Mouse (Mus musculus): ENCODE data around the gene Hist1h4i. TPM values are rescaled to one million over a fixed set of nuclear protein-coding genes. Genes with fewer than 3 reads are reported as not detected.

The Hist1h4i gene
- polyA plus RNA-seq, 1 experiment from 2014 or later = 18.3 TPM

DNA sequence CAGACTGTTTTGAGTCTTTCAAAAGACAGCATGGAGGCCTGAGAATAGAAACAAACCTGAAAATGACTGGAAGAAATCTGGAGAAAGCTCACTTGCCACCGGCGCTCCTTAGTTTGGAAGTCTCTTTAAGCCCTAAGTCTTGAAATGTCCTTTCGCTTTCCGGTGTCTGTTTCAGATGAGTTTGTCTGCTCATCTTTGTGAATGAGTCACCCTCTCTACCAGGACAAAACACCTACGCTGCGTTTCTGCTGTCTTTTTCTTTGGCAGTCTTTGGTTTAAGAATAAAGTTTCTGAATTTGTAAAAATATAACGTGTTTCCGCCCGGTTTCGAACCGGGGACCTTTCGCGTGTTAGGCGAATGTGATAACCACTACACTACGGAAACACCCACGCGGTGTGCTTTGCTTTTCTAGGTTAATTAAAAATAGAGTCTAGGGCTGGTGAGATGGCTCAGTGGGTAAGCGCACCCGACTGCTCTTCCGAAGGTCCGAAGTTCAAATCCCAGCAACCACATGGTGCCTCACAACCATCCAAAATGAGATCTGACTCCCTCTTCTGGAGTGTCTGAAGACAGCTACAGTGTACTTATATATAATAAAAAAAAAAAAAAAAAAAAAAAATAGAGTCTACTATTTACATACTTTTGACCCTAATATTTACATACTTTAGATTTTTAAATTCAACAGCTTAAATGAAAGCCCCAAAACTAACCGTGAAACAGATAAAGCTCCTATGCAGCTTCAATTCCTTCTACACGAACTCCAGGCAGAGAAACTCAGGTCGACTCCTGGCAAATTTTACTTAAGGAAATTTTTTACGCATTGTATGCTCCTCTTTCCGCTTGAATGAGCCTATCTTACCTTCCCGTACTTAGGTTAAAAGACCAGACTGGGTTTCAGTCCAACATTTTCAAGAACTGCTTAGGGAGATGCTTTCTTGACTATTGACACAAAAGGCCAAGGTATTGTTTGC, 25.4 kb downstream of the Hist1h4i start:
- no peak overlapping the region for H3K9ac ChIP-seq (replicated peaks)
- H3K4me2 ChIP-seq (ENCODE audit: low read depth, low read length) = peak overlapping the region; percentile 55
- ATAC-seq (peak; percentile 90), DNase-seq (peak; percentile 87)
- 14% methylated on average over 27 of the region's 27 CpGs for WGBS (ENCODE audit: insufficient replicate concordance)
- H3K9me3 ChIP-seq (ENCODE audit: low read length) = no peaks in the 10 kb centered on the region
- peak overlapping the region; percentile 28 for H3K4me3 ChIP-seq (ENCODE audit: low read depth, low read length)
- peaks cover 31% of the 10 kb centered on the region for H3K27me3 ChIP-seq (ENCODE audit: insufficient read depth, low read length)
- no peak overlapping the region for H3K27ac ChIP-seq (ENCODE audit: low read depth)
- H3K36me3 ChIP-seq (replicated peaks; ENCODE audit: insufficient read depth, low read length) = no peaks in the 10 kb centered on the region
- TF ChIP-seq CTCF (IDR thresholded peaks at IDR 0.05; ENCODE audit: low read depth) (0 out of 2 replicates have a peak, but pooled peaks have one; percentile 15), EP300 (IDR thresholded peaks at IDR 0.05; ENCODE audit: low read depth) (no peak)
- H3K4me1 ChIP-seq (ENCODE audit: insufficient read depth) = peaks cover 17% of the 10 kb centered on the region

DNA sequence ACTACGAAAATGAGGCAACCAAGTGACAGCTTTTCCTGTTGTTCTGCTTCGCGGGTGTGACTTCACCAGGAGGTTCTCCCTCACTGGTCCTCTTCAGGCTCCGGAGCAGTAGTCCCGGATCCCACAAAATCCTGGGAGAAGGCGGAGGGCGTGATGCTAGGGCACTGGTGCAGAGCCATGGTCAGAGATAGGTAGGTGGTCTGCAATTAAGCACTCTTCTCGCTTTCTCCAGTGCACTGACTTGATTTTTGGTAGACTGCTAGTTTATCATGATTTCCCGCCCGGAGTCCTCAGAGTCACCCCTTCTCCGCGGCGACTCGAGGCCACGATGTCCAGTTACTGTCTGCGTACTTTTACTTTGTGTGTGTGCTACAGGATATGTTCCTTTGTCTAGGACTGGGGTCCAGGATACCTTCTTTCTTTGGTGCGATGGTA, 26.7 kb downstream of the Hist1h4i start:
- no peaks in the 10 kb centered on the region for H3K36me3 ChIP-seq (replicated peaks; ENCODE audit: insufficient read depth, low read length)
- DNase-seq (no peak), ATAC-seq (no peak)
- H3K9me3 ChIP-seq (ENCODE audit: low read length) = no peaks in the 10 kb centered on the region
- peaks cover 40% of the 10 kb centered on the region for H3K27me3 ChIP-seq (ENCODE audit: insufficient read depth, low read length)
- H3K9ac ChIP-seq (replicated peaks) = no peak overlapping the region
- H3K4me3 ChIP-seq (ENCODE audit: low read depth, low read length) = peak overlapping the region; percentile 27
- WGBS (ENCODE audit: insufficient replicate concordance) = 14% methylated on average over 17 of the region's 17 CpGs
- H3K4me2 ChIP-seq (ENCODE audit: low read depth, low read length) = peak overlapping the region; percentile 55
- peaks cover 17% of the 10 kb centered on the region for H3K4me1 ChIP-seq (ENCODE audit: insufficient read depth)
- no peak overlapping the region for H3K27ac ChIP-seq (ENCODE audit: low read depth)
- TF ChIP-seq CTCF (IDR thresholded peaks at IDR 0.05; ENCODE audit: low read depth) (no peak), EP300 (IDR thresholded peaks at IDR 0.05; ENCODE audit: low read depth) (no peak)

DNA sequence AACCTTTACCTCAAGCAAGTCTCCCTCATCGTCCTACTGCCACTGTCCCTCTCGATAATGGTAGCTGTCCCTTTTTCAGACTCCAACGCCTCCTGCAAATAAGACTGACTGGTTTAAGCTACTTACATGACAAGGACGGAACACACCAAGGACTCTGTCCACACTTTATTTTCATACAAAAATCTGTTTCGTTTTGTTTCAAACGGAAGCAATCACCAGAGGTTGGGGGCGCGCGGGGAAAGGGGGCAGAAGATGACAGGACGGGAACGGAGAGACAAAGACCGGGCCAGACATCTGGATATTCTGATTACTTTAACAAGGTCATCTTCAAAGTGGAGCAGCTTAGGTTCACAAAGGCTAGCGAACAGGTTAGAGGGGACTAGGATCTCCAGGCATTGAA, 27.4 kb downstream of the Hist1h4i start:
- Histone ChIP-seq H3K4me3 (ENCODE audit: low read depth, low read length) (peak overlapping the region; percentile 27; the same call in 1 of the 2 replicates), H3K9me3 (ENCODE audit: low read length) (no peaks in the 10 kb centered on the region), H3K4me2 (ENCODE audit: low read depth, low read length) (peak overlapping the region; percentile 55), H3K4me1 (ENCODE audit: insufficient read depth) (peaks cover 17% of the 10 kb centered on the region), H3K36me3 (replicated peaks; ENCODE audit: insufficient read depth, low read length) (no peaks in the 10 kb centered on the region), H3K27me3 (ENCODE audit: insufficient read depth, low read length) (peaks cover 47% of the 10 kb centered on the region), H3K9ac (replicated peaks) (no peak overlapping the region), H3K27ac (ENCODE audit: low read depth) (no peak overlapping the region)
- TF ChIP-seq CTCF (IDR thresholded peaks at IDR 0.05; ENCODE audit: low read depth) = no peak
- no peak for TF ChIP-seq EP300 (IDR thresholded peaks at IDR 0.05; ENCODE audit: low read depth)
- no peak for DNase-seq
- WGBS (ENCODE audit: insufficient replicate concordance) = 19% methylated on average over 13 of the region's 13 CpGs
- no peak for ATAC-seq

DNA sequence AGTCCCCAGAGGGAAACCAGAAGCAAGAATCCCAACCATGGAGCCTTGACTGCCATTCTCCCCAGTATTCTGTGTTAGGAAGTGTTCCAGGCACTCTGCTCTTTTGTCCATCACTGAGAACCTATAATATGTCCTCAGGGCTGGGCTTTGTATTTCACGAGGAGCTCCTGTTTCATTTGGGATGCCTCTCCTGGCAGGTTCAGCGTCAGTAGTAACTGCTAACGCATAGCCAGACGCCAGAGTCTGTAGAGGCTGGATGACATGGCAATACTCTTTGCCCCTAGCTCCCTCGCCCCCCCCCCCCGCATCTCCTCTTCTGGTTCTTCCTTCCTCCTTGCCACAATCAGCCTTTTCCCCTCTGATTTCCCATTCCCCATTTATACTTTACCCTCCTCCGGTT, 31.5 kb downstream of the Hist1h4i start, which contains the start of gene Prss16:
Prss16 (minus strand) TSS at position 101 of the 400 bp plus-strand sequence.
- no peak for DNase-seq
- TF ChIP-seq EP300 (IDR thresholded peaks at IDR 0.05; ENCODE audit: low read depth) (no peak), CTCF (IDR thresholded peaks at IDR 0.05; ENCODE audit: low read depth) (no peak)
- H3K4me1 ChIP-seq (ENCODE audit: insufficient read depth) = peaks cover 29% of the 10 kb centered on the region
- H3K4me3 ChIP-seq (ENCODE audit: low read depth, low read length) = no peak within 1 kb of the TSS
- WGBS (ENCODE audit: insufficient replicate concordance) = 23% methylated on average over 6 of the region's 7 CpGs
- H3K9me3 ChIP-seq (ENCODE audit: low read length) = no peaks in the 10 kb centered on the region
- no peaks in the 10 kb centered on the region for H3K36me3 ChIP-seq (replicated peaks; ENCODE audit: insufficient read depth, low read length)
- no peak within 1 kb of the TSS for H3K4me2 ChIP-seq (ENCODE audit: low read depth, low read length)
- no peak for ATAC-seq
- H3K9ac ChIP-seq (replicated peaks) = no peak within 1 kb of the TSS
- H3K27me3 ChIP-seq (ENCODE audit: insufficient read depth, low read length) = peaks cover 78% of the 10 kb centered on the region
- no peak within 1 kb of the TSS for H3K27ac ChIP-seq (ENCODE audit: low read depth)

DNA sequence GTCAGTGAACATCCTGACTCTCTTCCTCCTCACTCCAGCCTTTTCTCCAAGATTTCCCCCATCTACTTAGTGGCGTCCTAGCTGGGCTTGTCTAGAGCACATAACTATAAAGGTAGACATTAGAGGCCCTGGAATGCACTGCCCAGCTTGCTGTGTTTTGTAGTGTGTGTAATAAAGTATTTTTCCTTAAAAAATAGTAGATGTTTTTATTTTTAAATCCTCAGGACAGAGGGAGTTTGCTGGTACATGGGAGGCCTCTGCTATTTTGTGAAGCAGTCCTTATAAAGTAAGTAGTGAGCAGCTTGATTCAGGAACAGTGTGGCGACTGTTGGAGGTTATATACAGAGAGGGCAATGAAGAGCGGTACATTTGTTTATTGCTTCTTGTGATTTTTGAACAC, 32.5 kb downstream of the Hist1h4i start:
- TF ChIP-seq EP300 (IDR thresholded peaks at IDR 0.05; ENCODE audit: low read depth) (no peak), CTCF (IDR thresholded peaks at IDR 0.05; ENCODE audit: low read depth) (no peak)
- Histone ChIP-seq H3K4me3 (ENCODE audit: low read depth, low read length) (no peak overlapping the region), H3K4me2 (ENCODE audit: low read depth, low read length) (no peak overlapping the region), H3K4me1 (ENCODE audit: insufficient read depth) (peaks cover 20% of the 10 kb centered on the region), H3K27me3 (ENCODE audit: insufficient read depth, low read length) (peaks cover 74% of the 10 kb centered on the region), H3K36me3 (replicated peaks; ENCODE audit: insufficient read depth, low read length) (no peaks in the 10 kb centered on the region), H3K9ac (replicated peaks) (no peak overlapping the region), H3K27ac (ENCODE audit: low read depth) (no peak overlapping the region), H3K9me3 (ENCODE audit: low read length) (no peaks in the 10 kb centered on the region)
- ATAC-seq = no peak
- DNase-seq = no peak
- 75% methylated on average over 3 of the region's 3 CpGs for WGBS (ENCODE audit: insufficient replicate concordance)

DNA sequence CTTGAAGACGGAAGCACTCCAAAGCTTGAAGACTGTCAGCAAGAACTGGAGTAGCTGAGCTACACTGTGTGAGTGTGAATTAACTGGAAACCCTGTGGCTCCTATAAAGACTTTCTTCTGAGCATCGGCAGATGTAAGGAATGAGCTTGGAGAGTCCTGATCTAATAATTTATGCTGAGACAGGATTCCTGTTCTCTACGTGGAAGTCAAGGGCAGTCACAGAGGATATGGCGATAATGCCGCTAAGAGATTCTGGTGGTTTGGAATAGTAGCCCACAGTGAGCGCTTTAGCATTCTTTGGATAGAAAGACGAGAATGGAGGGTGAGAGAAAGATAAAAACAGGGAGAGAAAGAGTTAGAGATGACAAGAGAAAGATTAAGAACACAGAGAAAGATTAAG, 33.3 kb downstream of the Hist1h4i start:
- peaks cover 19% of the 10 kb centered on the region for H3K4me1 ChIP-seq (ENCODE audit: insufficient read depth)
- H3K36me3 ChIP-seq (replicated peaks; ENCODE audit: insufficient read depth, low read length) = no peaks in the 10 kb centered on the region
- DNase-seq (no peak), ATAC-seq (no peak)
- H3K4me2 ChIP-seq (ENCODE audit: low read depth, low read length) = no peak overlapping the region
- H3K27me3 ChIP-seq (ENCODE audit: insufficient read depth, low read length) = peaks cover 69% of the 10 kb centered on the region
- H3K9ac ChIP-seq (replicated peaks) = no peak overlapping the region
- H3K27ac ChIP-seq (ENCODE audit: low read depth) = no peak overlapping the region
- no peaks in the 10 kb centered on the region for H3K9me3 ChIP-seq (ENCODE audit: low read length)
- no peak overlapping the region for H3K4me3 ChIP-seq (ENCODE audit: low read depth, low read length)
- WGBS (ENCODE audit: insufficient replicate concordance) = 57% methylated on average over 7 of the region's 7 CpGs
- no peak for TF ChIP-seq EP300 (IDR thresholded peaks at IDR 0.05; ENCODE audit: low read depth)
